Mouse (Mus musculus) frontal cortex, postnatal 36 days (tissue): ENCODE measurements around the gene Tbxas1.
A peak's percentile ranks its signal among the peaks of the same experiment; 100 is the strongest.

ENCODE experiments used
- DNase-seq, 2 experiments: peaks; one replicate each; pipeline ENCODE4 v3.0.0; 2022; ENCODE audit warnings: low spot score in 2 of 2

Tbxas1 gene

GRCm38 (mm10) chr6:38892017-38892416, 16.8 kb downstream of the Tbxas1 start:
- no peak for DNase-seq

- no peak for DNase-seq
Observed at GRCm38 (mm10) chr6:38893615-38894014, 18.4 kb downstream of the Tbxas1 start.

- DNase-seq: no peak
Observed at GRCm38 (mm10) chr6:38900073-38900472, 24.9 kb downstream of the Tbxas1 start.

GRCm38 (mm10) chr6:38900479-38901126, 25.4 kb downstream of the Tbxas1 start:
- DNase-seq: no peak

- no peak for DNase-seq
Observed at GRCm38 (mm10) chr6:38901152-38901551, 25.9 kb downstream of the Tbxas1 start.

GRCm38 (mm10) chr6:38901636-38902035, 26.4 kb downstream of the Tbxas1 start:
- DNase-seq: no peak

- no peak for DNase-seq
Observed at GRCm38 (mm10) chr6:38902820-38903439, 27.7 kb downstream of the Tbxas1 start.

GRCm38 (mm10) chr6:38906005-38906404, 30.8 kb downstream of the Tbxas1 start:
- DNase-seq: no peak

GRCm38 (mm10) chr6:38908401-38908800, 33.2 kb downstream of the Tbxas1 start:
- no peak for DNase-seq

- DNase-seq: peak; percentile 51 to 69
Observed at GRCm38 (mm10) chr6:38910828-38911559, 35.8 kb downstream of the Tbxas1 start.

- no peak for DNase-seq
Observed at GRCm38 (mm10) chr6:38912121-38912660, 37.0 kb downstream of the Tbxas1 start.

- DNase-seq: peak in 1 of 2 experiments; percentile 27
Observed at GRCm38 (mm10) chr6:38912845-38913244, 37.6 kb downstream of the Tbxas1 start.

- DNase-seq: peak; percentile 37 to 59
Observed at GRCm38 (mm10) chr6:38913386-38914042, 38.3 kb downstream of the Tbxas1 start.

GRCm38 (mm10) chr6:38914181-38914580, 39.0 kb downstream of the Tbxas1 start:
- no peak for DNase-seq

- DNase-seq: peak in 1 of 2 experiments; percentile 28
Observed at GRCm38 (mm10) chr6:38915776-38916175, 40.6 kb downstream of the Tbxas1 start.

GRCm38 (mm10) chr6:38916571-38916970, 41.4 kb downstream of the Tbxas1 start:
- DNase-seq: no peak

- no peak for DNase-seq
Observed at GRCm38 (mm10) chr6:38917415-38917814, 42.2 kb downstream of the Tbxas1 start.

GRCm38 (mm10) chr6:38918728-38919127, 43.5 kb downstream of the Tbxas1 start:
- DNase-seq: no peak

GRCm38 (mm10) chr6:38919135-38919740, 44.0 kb downstream of the Tbxas1 start:
- no peak for DNase-seq

GRCm38 (mm10) chr6:38920141-38920540, 44.9 kb downstream of the Tbxas1 start:
- no peak for DNase-seq

- no peak for DNase-seq
Observed at GRCm38 (mm10) chr6:38921095-38921809, 46.0 kb downstream of the Tbxas1 start.
